In the genomic region with DNA sequence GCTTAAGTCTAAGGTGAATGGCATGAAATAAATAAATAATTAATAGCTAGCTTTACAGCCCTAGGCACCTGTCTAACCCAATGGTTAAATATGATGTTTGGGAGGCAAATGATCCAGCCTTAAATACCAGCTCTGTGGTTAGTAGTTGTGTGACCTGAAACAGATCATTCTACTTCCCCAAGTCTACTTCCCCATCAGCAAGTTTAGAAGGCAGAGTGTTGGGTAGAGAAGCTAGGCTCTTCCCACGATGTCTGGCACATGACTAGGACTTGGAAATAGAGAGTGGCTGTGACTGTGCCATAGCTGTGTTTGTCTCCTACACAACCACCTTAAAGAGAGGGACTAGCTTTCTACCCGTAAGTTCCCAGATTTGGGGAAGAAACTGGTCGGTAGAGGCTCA, we compare ENCODE assay signal across 28 mouse cellular contexts. TPM values are rescaled to one million over a fixed set of nuclear protein-coding genes. Genes with fewer than 3 reads are reported as not detected.
DNase-seq lines count a peak whose midpoint lies in the region; ATAC-seq and TF ChIP-seq lines count a peak whose summit lies in the region.
"Had no signal": no experiment of that assay in that cellular context is flagged by ENCODE, and none has a peak within 500 bp of the region (broad histone marks: within the 10 kb centered on the region; RNA-seq: fewer than 3 reads in every experiment).

No protein-coding gene starts in this region.

- DNase-seq in frontal cortex, postnatal 10 days (ENCODE audit: low spot score in 2 of 2): no peak
- no peak for DNase-seq in cerebellum, adult 9-10 months
- DNase-seq in cerebellum, postnatal 14 days: no peak
- DNase-seq: adrenal gland, adult 2 months; cerebellum, adult 11 months; cerebellum, postnatal 10 days; gastrocnemius, postnatal 25 days; heart, postnatal 14 days; kidney, adult 2 months; lung, embryonic 14.5 days; lung, postnatal 14 days; right cerebral cortex, postnatal 4 days had no signal

- no peak for TF ChIP-seq POLR2A in bone marrow macrophage, adult 2 months (IDR thresholded peaks at IDR 0.05; ENCODE audit: borderline replicate concordance, low read depth, low read length)

- no peak for TF ChIP-seq CTCF in bone marrow macrophage, adult 2 months (IDR thresholded peaks at IDR 0.05; ENCODE audit: low read depth, low read length)

- H3K79me2 ChIP-seq in macrophage (ENCODE audit: inconsistent target): no peaks in the 10 kb centered on the region

- no peaks in the 10 kb centered on the region for H3K36me3 ChIP-seq in macrophage (ENCODE audit: inconsistent target)
- H3K36me3 ChIP-seq: embryonic facial prominence, embryonic 10.5 days; embryonic facial prominence, embryonic 15.5 days; forebrain, embryonic 12.5 days; intestine, embryonic 15.5 days; limb, embryonic 12.5 days; liver, embryonic 15.5 days; midbrain, embryonic 12.5 days; neural tube, embryonic 13.5 days; stomach, embryonic 15.5 days had no signal

- no peak overlapping the region for H3K4me3 ChIP-seq in bone marrow macrophage, adult 2 months (ENCODE audit: insufficient read depth, low read length)
- no peak overlapping the region for H3K4me3 ChIP-seq in macrophage (ENCODE audit: inconsistent target)
- H3K4me3 ChIP-seq: embryonic facial prominence, embryonic 10.5 days; embryonic facial prominence, embryonic 15.5 days; forebrain, embryonic 12.5 days; intestine, embryonic 15.5 days; limb, embryonic 12.5 days; liver, embryonic 15.5 days; megakaryocyte, embryonic 14.5 days; midbrain, embryonic 12.5 days; neural tube, embryonic 13.5 days; stomach, embryonic 15.5 days had no signal

- 41% methylated on average over 3 of the region's 3 CpGs for WGBS in macrophage (ENCODE audit: missing documents)

- H3K4me1 ChIP-seq in bone marrow macrophage, adult 2 months (ENCODE audit: control insufficient read depth, insufficient read depth, low read length): peaks cover 25% of the 10 kb centered on the region
- H3K4me1 ChIP-seq: embryonic facial prominence, embryonic 10.5 days; embryonic facial prominence, embryonic 15.5 days; intestine, embryonic 15.5 days; limb, embryonic 12.5 days; liver, embryonic 15.5 days; neural tube, embryonic 13.5 days had no signal

- ATAC-seq in frontal cortex, adult (ENCODE audit: low TSS enrichment): peak; percentile 42
- no peak for ATAC-seq in inflammation-experienced regulatory T-cells, adult 6 months
- ATAC-seq: activated CD4-positive, CD25-positive, alpha-beta regulatory T cell, adult 4 months; hindbrain, embryonic 16.5 days; intestine, embryonic 15.5 days had no signal

- H3K27ac ChIP-seq in bone marrow macrophage, adult 2 months (ENCODE audit: insufficient read depth, low read depth, low read length): peak overlapping the region; percentile 69
- H3K27ac ChIP-seq in macrophage: peak overlapping the region; percentile 50
- H3K27ac ChIP-seq: embryonic facial prominence, embryonic 10.5 days; embryonic facial prominence, embryonic 15.5 days; forebrain, embryonic 12.5 days; intestine, embryonic 15.5 days; limb, embryonic 12.5 days; liver, embryonic 15.5 days; midbrain, embryonic 12.5 days; neural tube, embryonic 13.5 days; stomach, embryonic 15.5 days had no signal

RNA-seq across cellular contexts. Expression of a gene that starts 18.9 kb away (rescaled TPM):
- polyA plus RNA-seq in bone marrow macrophage, adult 2 months (2012; ENCODE audit: insufficient read depth, insufficient read length, missing spikeins): 7.4 and 9.2 TPM in 2 replicates
- total RNA-seq in macrophage (2018; cell fraction: chromatin; rRNA removed): 1 to 10 TPM; 3.0 to 9.5 (median 5.6) TPM
- total RNA-seq in macrophage (2018; cell fraction: cytosol; rRNA removed): 1 to 10 TPM; 1.2 to 4.0 (median 2.2) TPM
- total RNA-seq in macrophage (2018; cell fraction: nucleus; rRNA removed): 10 to 100 TPM in 1 of 26 experiments, 1 to 10 TPM in 25; 2.5 to 12.8 (median 3.6) TPM
- polyA plus RNA-seq in macrophage (2018): 2.2 to 4.1 TPM (median 3.3 TPM) in 3 replicates
- polyA plus RNA-seq in inflammation-experienced regulatory T-cells, adult 6 months (2017; shearing (Covaris generic)): under 1 TPM in 1 of 3 experiments, not detected in 2; 0.13 TPM
- polyA plus RNA-seq: activated CD4-positive, CD25-positive, alpha-beta regulatory T cell, adult 4 months had no signal
